Mouse (Mus musculus) heart, embryonic 14.5 days (tissue): ENCODE data around the gene Alk. TPM values are rescaled to one million over a fixed set of nuclear protein-coding genes. Genes with fewer than 3 reads are reported as not detected.

Experiments used
- ATAC-seq: fragments of 200-750 bp; cut with Nextera tagmentation; 2 replicates; pipeline ENCODE4 v1.8.0; 2017; ENCODE audit warnings: low read depth, moderate TSS enrichment; ENCODE audit not compliant: insufficient number of reproducible peaks, insufficient read depth, low FRiP score
- H3K27ac ChIP-seq, 2 experiments: fragments of 200-500 bp in 1 of 2; fragments of 300-500 bp in 1 of 2; sonication (generic) in 1 of 2; replicated peaks in 1 of 2; 2 replicates each; pipeline ENCODE4 v1.5.1; 2012 to 2014; ENCODE audit warnings: low read depth in 2 of 2, low read length in 2 of 2, control low read depth in 1 of 2, mild to moderate bottlenecking in 1 of 2, mixed read lengths in 1 of 2; ENCODE audit not compliant: control insufficient read depth in 1 of 2, insufficient read depth in 1 of 2
- H3K27me3 ChIP-seq: fragments of 300-500 bp; sonication (generic); 2 replicates; pipeline ENCODE4 v1.6.1; 2014; ENCODE audit warnings: mild to moderate bottlenecking, low read length, control low read depth; ENCODE audit not compliant: control insufficient read depth, insufficient read depth
- H3K36me3 ChIP-seq: fragments of 300-500 bp; sonication (generic); 2 replicates; pipeline ENCODE4 v1.6.1; 2014; ENCODE audit warnings: mild to moderate bottlenecking, control low read depth, low read length, mixed read lengths; ENCODE audit not compliant: control insufficient read depth, insufficient read depth
- H3K4me1 ChIP-seq, 2 experiments: fragments of 200-500 bp in 1 of 2; fragments of 300-500 bp in 1 of 2; sonication (generic) in 1 of 2; 2 replicates each; pipeline ENCODE4 v1.6.1; 2012 to 2014; ENCODE audit warnings: low read length in 2 of 2, control low read depth in 1 of 2, mixed read lengths in 1 of 2; ENCODE audit not compliant: control insufficient read depth in 2 of 2, insufficient read depth in 2 of 2
- H3K4me2 ChIP-seq: fragments of 300-500 bp; sonication (generic); 2 replicates; pipeline ENCODE4 v1.6.1; 2014; ENCODE audit warnings: mild to moderate bottlenecking, low read length
- H3K4me3 ChIP-seq, 2 experiments: fragments of 200-500 bp in 1 of 2; fragments of 300-500 bp in 1 of 2; sonication (generic) in 1 of 2; 2 replicates each; pipeline ENCODE4 v1.5.1; 2012 to 2014; ENCODE audit warnings: low read length in 2 of 2, mild to moderate bottlenecking in 2 of 2, control low read depth in 1 of 2, low read depth in 1 of 2, moderate library complexity in 1 of 2; ENCODE audit not compliant: control insufficient read depth in 1 of 2, insufficient read depth in 1 of 2
- H3K9ac ChIP-seq: fragments of 300-500 bp; sonication (generic); 2 replicates; pipeline ENCODE4 v1.6.1; 2014; ENCODE audit warnings: mild to moderate bottlenecking, low read length
- H3K9me3 ChIP-seq: fragments of 300-500 bp; sonication (generic); 2 replicates; pipeline ENCODE4 v1.6.1; 2016; ENCODE audit warnings: low read length, control low read depth; ENCODE audit not compliant: control insufficient read depth
- WGBS: fragments of 180-500 bp; shearing (Covaris S2); extraction: QIAGEN DNeasy Blood & Tissue Kit; methylation state at CpG from one replicate; pipeline ENCODE4 v1.1.7; 2014; 5-methylcytosine and 5-hydroxymethylcytosine counted together
- polyA plus RNA-seq: library from polyadenylated mRNA; unstranded; fragments of >200 nt; fragmentation: Nextera tagmentation; extraction: Ambion mirVana; gene quantifications from 2 replicates; pipeline ENCODE4 v1.2.1, GENCODE M21; 2014

Gene Alk
- polyA plus RNA-seq, 1 experiment from 2014 or later = 0.14 TPM

GRCm38 (mm10) chr17:72401349-72401748, 203.1 kb downstream of the Alk start:
- H3K9me3 ChIP-seq = no peaks in the 10 kb centered on the region
- H3K27me3 ChIP-seq = no peaks in the 10 kb centered on the region
- no peak overlapping the region for H3K27ac ChIP-seq
- 89% methylated on average over 2 of the region's 2 CpGs for WGBS
- no peak overlapping the region for H3K9ac ChIP-seq
- ATAC-seq = no peak
- no peaks in the 10 kb centered on the region for H3K36me3 ChIP-seq
- no peak overlapping the region for H3K4me2 ChIP-seq
- H3K4me1 ChIP-seq = no peaks in the 10 kb centered on the region
- no peak overlapping the region for H3K4me3 ChIP-seq

DNA sequence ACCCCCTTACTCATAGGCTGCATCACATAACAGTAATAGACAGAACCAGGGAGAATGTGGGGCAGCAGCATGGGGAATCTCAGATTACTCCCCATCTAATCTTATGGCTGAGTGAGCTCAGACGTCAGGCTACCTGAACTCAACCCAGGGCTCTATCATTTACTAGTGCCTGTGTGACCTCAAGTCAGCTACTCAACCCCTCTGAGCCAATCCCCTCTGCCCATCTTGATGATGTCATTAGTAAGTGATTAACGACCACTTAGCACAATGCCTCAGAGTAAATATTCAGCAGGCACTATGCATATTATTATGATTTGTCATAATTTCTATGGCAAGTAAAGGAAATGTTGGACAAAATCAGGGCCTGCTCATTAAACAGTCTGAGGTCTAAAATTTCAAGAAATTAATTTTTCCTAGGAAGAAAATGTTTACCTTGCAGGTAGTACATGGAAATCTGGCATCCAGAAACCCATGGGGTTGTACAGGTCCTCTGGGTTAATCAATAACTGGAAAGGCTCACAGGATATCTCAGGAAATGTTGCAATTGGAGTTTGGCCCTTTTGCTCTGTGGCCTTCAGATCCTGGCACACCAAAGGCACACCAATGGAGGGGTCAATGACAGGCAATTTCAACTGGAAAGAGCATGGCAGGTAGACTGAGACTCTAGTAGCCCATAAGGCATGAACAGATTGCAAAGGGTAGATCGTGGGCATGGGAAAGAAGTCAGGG, 204.9 kb downstream of the Alk start:
- no peak overlapping the region for H3K4me3 ChIP-seq
- 69% methylated on average over 3 of the region's 3 CpGs for WGBS
- no peak overlapping the region for H3K27ac ChIP-seq
- H3K9ac ChIP-seq = no peak overlapping the region
- no peaks in the 10 kb centered on the region for H3K36me3 ChIP-seq
- no peak for ATAC-seq
- no peaks in the 10 kb centered on the region for H3K4me1 ChIP-seq
- no peaks in the 10 kb centered on the region for H3K9me3 ChIP-seq
- H3K27me3 ChIP-seq = no peaks in the 10 kb centered on the region
- H3K4me2 ChIP-seq = no peak overlapping the region

DNA sequence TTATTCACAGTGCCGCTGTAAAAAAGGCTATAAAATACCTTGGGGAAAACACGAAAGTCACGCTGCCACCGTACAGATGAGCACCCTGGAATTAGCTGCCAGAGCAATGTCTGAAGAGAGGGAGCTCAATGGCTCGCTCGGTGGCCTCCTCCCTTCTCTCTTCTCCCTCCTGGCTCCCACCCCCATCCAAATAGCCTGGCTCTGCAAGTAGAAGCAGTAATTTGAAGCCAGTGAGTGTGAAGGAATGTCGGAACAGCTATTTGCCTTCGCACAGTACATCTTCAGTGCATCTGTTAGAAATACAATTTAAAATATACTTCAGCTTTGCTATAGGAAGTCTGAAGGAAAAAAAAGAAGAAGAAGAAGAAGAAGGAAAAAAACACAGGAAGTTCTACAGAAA, 208.5 kb downstream of the Alk start:
- Histone ChIP-seq H3K4me2 (no peak overlapping the region), H3K4me3 (no peak overlapping the region), H3K36me3 (no peaks in the 10 kb centered on the region), H3K9me3 (no peaks in the 10 kb centered on the region), H3K4me1 (no peaks in the 10 kb centered on the region), H3K27ac (no peak overlapping the region), H3K9ac (no peak overlapping the region), H3K27me3 (no peaks in the 10 kb centered on the region)
- 63% methylated on average over 8 of the region's 8 CpGs for WGBS
- no peak for ATAC-seq

- Histone ChIP-seq H3K27ac (no peak overlapping the region), H3K27me3 (no peaks in the 10 kb centered on the region), H3K9ac (no peak overlapping the region), H3K9me3 (no peaks in the 10 kb centered on the region; the same call in 1 of the 2 replicates), H3K36me3 (no peaks in the 10 kb centered on the region), H3K4me1 (no peaks in the 10 kb centered on the region), H3K4me3 (no peak overlapping the region), H3K4me2 (no peak overlapping the region)
- no peak for ATAC-seq
- WGBS = 83% methylated on average over 4 of the region's 4 CpGs
Observed at GRCm38 (mm10) chr17:72368991-72369390, 235.4 kb downstream of the Alk start.

GRCm38 (mm10) chr17:72362811-72363496, 241.5 kb downstream of the Alk start:
- 83% methylated on average over 10 of the region's 10 CpGs for WGBS
- ATAC-seq = no peak

DNA sequence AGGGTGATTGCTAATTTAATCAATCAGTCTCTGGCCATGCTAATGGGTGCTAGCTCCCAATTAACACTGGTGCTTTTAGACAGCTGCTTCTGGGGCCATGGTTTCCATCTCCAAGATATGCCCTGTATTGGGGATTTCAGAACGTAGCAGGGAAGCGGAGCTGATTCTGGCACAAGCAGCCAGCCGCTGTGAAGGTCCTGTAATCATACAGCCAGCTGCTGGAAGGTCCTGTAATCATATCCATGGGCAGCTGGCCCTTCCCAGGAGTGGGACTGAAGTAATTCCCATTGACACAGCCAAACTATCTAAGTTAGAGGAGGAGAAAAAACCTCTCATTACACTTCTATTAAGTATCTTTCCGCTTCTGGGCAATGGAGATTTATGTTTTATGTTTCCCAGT, 242.5 kb downstream of the Alk start:
- Histone ChIP-seq H3K27ac (no peak overlapping the region), H3K36me3 (no peaks in the 10 kb centered on the region), H3K4me1 (no peaks in the 10 kb centered on the region), H3K4me3 (no peak overlapping the region), H3K9ac (no peak overlapping the region), H3K4me2 (no peak overlapping the region), H3K9me3 (peaks cover 2% of the 10 kb centered on the region; the same call in 1 of the 2 replicates), H3K27me3 (no peaks in the 10 kb centered on the region)
- 71% methylated on average over 4 of the region's 4 CpGs for WGBS
- no peak for ATAC-seq

More at GRCm38 (mm10) chr17:72362811-72363496, 241.5 kb downstream of the Alk start:
- no peak overlapping the region for H3K9ac ChIP-seq
- no peak overlapping the region for H3K4me2 ChIP-seq
- no peaks in the 10 kb centered on the region for H3K4me1 ChIP-seq
- no peaks in the 10 kb centered on the region for H3K27me3 ChIP-seq
- no peak overlapping the region for H3K27ac ChIP-seq
- H3K9me3 ChIP-seq = no peaks in the 10 kb centered on the region
- H3K4me3 ChIP-seq = no peak overlapping the region
- no peaks in the 10 kb centered on the region for H3K36me3 ChIP-seq

DNA sequence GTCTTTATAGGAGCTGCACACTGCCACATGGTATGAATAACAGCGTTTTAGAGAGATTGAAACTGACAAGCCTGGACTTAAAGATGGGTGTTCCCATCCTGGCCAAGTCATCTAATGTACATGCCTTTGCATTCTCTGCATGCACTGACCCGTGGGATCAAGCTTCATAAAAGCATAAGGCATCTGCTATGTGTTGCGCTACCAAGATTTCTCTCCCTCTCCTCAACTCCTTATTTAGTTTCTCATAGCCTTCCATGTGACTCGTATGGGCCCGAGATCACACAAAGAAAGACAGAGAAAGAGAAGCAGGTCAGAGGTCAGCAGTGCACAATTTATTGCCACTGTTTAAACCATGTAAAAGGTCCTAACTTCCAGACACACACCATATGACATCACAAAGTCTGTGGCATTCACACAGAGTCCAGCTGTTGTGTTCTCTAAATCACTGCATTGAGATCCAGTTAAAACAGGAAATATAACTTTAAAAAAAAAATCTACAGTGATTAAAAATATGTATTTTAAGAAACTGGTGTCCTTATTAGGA, 247.6 kb downstream of the Alk start:
- no peak overlapping the region for H3K27ac ChIP-seq
- H3K27me3 ChIP-seq = no peaks in the 10 kb centered on the region
- peaks cover 2% of the 10 kb centered on the region; the same call in 1 of the 2 replicates for H3K9me3 ChIP-seq
- H3K36me3 ChIP-seq = no peaks in the 10 kb centered on the region
- 77% methylated on average over 5 of the region's 5 CpGs for WGBS
- no peak overlapping the region for H3K4me3 ChIP-seq
- no peak for ATAC-seq
- H3K4me2 ChIP-seq = no peak overlapping the region
- no peaks in the 10 kb centered on the region for H3K4me1 ChIP-seq
- H3K9ac ChIP-seq = no peak overlapping the region
